Mouse (Mus musculus) G1E (cell line): ENCODE measurements around the gene Lrrc45.

Experiments used
- CTCF ChIP-seq: IDR thresholded peaks from 2 replicates; pipeline ENCODE4 v1.5.1; 2012; ENCODE audit warnings: low read depth, low read length, inconsistent platforms, mixed read lengths
- GATA1 ChIP-seq: IDR thresholded peaks from 2 replicates; pipeline ENCODE4 v1.6.1; 2012; ENCODE audit warnings: borderline replicate concordance, low read length, inconsistent platforms, mixed read lengths
- POLR2AphosphoS5 ChIP-seq: IDR thresholded peaks from 2 replicates; pipeline ENCODE4 v1.6.1; 2012; ENCODE audit warnings: low read depth, low read length, inconsistent platforms; ENCODE audit not compliant: insufficient replicate concordance
- TAL1 ChIP-seq: conservative IDR thresholded peaks from 2 replicates; pipeline ENCODE4 v1.6.1; 2012; ENCODE audit warnings: low read depth, low read length, inconsistent platforms, mixed read lengths

- no peak for TF ChIP-seq CTCF
- TF ChIP-seq POLR2AphosphoS5 = no peak
- no peak for TF ChIP-seq GATA1
- no peak for TF ChIP-seq TAL1
Measured at GRCm38 (mm10) chr11:120722067-120722630, 8.4 kb downstream of the Lrrc45 start.
